Mouse (Mus musculus): ENCODE data around the gene Hsp90aa1. TPM values are rescaled to one million over a fixed set of nuclear protein-coding genes. Genes with fewer than 3 reads are reported as not detected.
"Not testable (repeated sequence)": the region's sequence is repeated elsewhere in the genome, so short reads cannot be mapped to it uniquely, and the experiment has no call there.

Gene Hsp90aa1
- polyA plus RNA-seq, 1 experiment from 2014 or later, result 1,208 TPM

GRCm38 (mm10) chr12:110725051-110725450, 22.5 kb upstream of the Hsp90aa1 start:
- H3K9me3 ChIP-seq (replicated peaks; ENCODE audit: control insufficient read depth, low read length), result no peaks in the 10 kb centered on the region
- ATAC-seq, result no peak
- 91% methylated on average over 5 of the region's 5 CpGs for WGBS
- H3K4me2 ChIP-seq (ENCODE audit: low read length), result no peak overlapping the region
- H3K27ac ChIP-seq (ENCODE audit: low read depth, low read length), result no peak overlapping the region
- DNase-seq (ENCODE audit: low spot score), result no peak
- H3K36me3 ChIP-seq (ENCODE audit: control insufficient read depth, insufficient read depth, low read length), result no peaks in the 10 kb centered on the region
- H3K27me3 ChIP-seq (replicated peaks; ENCODE audit: control insufficient read depth, insufficient read depth, low read length), result no peaks in the 10 kb centered on the region
- H3K9ac ChIP-seq (ENCODE audit: low read length), result no peak overlapping the region
- no peaks in the 10 kb centered on the region for H3K4me1 ChIP-seq (ENCODE audit: control insufficient read depth, insufficient read depth, low read length)
- no peak overlapping the region for H3K4me3 ChIP-seq (ENCODE audit: low read depth, low read length)

- Histone ChIP-seq H3K4me1 (ENCODE audit: control insufficient read depth, insufficient read depth, low read length) (no peaks in the 10 kb centered on the region), H3K36me3 (ENCODE audit: control insufficient read depth, insufficient read depth, low read length) (no peaks in the 10 kb centered on the region), H3K4me3 (ENCODE audit: low read depth, low read length) (no peak overlapping the region), H3K9ac (ENCODE audit: low read length) (no peak overlapping the region), H3K4me2 (ENCODE audit: low read length) (no peak overlapping the region), H3K9me3 (replicated peaks; ENCODE audit: control insufficient read depth, low read length) (no peaks in the 10 kb centered on the region), H3K27ac (ENCODE audit: low read depth, low read length) (no peak overlapping the region), H3K27me3 (replicated peaks; ENCODE audit: control insufficient read depth, insufficient read depth, low read length) (no peaks in the 10 kb centered on the region)
- 47% methylated on average over 5 of the region's 5 CpGs for WGBS
- DNase-seq (ENCODE audit: low spot score), result no peak
- ATAC-seq, result no peak
Measured at GRCm38 (mm10) chr12:110716004-110716403, 13.5 kb upstream of the Hsp90aa1 start.

GRCm38 (mm10) chr12:110714215-110714614, 11.7 kb upstream of the Hsp90aa1 start:
- DNase-seq (ENCODE audit: low spot score) (no peak), ATAC-seq (no peak)
- Histone ChIP-seq H3K9me3 (replicated peaks; ENCODE audit: control insufficient read depth, low read length) (no peaks in the 10 kb centered on the region), H3K4me2 (ENCODE audit: low read length) (no peak overlapping the region), H3K9ac (ENCODE audit: low read length) (no peak overlapping the region), H3K27me3 (replicated peaks; ENCODE audit: control insufficient read depth, insufficient read depth, low read length) (no peaks in the 10 kb centered on the region), H3K4me1 (ENCODE audit: control insufficient read depth, insufficient read depth, low read length) (no peaks in the 10 kb centered on the region), H3K27ac (ENCODE audit: low read depth, low read length) (no peak overlapping the region), H3K4me3 (ENCODE audit: low read depth, low read length) (no peak overlapping the region), H3K36me3 (ENCODE audit: control insufficient read depth, insufficient read depth, low read length) (no peaks in the 10 kb centered on the region)
- 93% methylated on average over 6 of the region's 6 CpGs for WGBS

- Histone ChIP-seq H3K27me3 (replicated peaks; ENCODE audit: control insufficient read depth, insufficient read depth, low read length) (no peaks in the 10 kb centered on the region), H3K27ac (ENCODE audit: low read depth, low read length) (no peak overlapping the region), H3K4me1 (ENCODE audit: control insufficient read depth, insufficient read depth, low read length) (no peaks in the 10 kb centered on the region), H3K9ac (ENCODE audit: low read length) (no peak overlapping the region), H3K4me3 (ENCODE audit: low read depth, low read length) (no peak overlapping the region), H3K9me3 (replicated peaks; ENCODE audit: control insufficient read depth, low read length) (no peaks in the 10 kb centered on the region), H3K36me3 (ENCODE audit: control insufficient read depth, insufficient read depth, low read length) (no peaks in the 10 kb centered on the region), H3K4me2 (ENCODE audit: low read length) (no peak overlapping the region)
- no peak for ATAC-seq
- 92% methylated on average over 6 of the region's 6 CpGs for WGBS
- no peak for DNase-seq (ENCODE audit: low spot score)
Measured at GRCm38 (mm10) chr12:110713784-110714183, 11.3 kb upstream of the Hsp90aa1 start.

- WGBS, result 82% methylated on average over 5 of the region's 5 CpGs
- Histone ChIP-seq H3K9ac (ENCODE audit: low read length) (no peak overlapping the region), H3K4me3 (ENCODE audit: low read depth, low read length) (no peak overlapping the region), H3K36me3 (ENCODE audit: control insufficient read depth, insufficient read depth, low read length) (no peaks in the 10 kb centered on the region), H3K27ac (ENCODE audit: low read depth, low read length) (no peak overlapping the region), H3K4me1 (ENCODE audit: control insufficient read depth, insufficient read depth, low read length) (no peaks in the 10 kb centered on the region), H3K9me3 (replicated peaks; ENCODE audit: control insufficient read depth, low read length) (no peaks in the 10 kb centered on the region), H3K4me2 (ENCODE audit: low read length) (no peak overlapping the region), H3K27me3 (replicated peaks; ENCODE audit: control insufficient read depth, insufficient read depth, low read length) (no peaks in the 10 kb centered on the region)
- ATAC-seq (no peak), DNase-seq (ENCODE audit: low spot score) (no peak)
Measured at GRCm38 (mm10) chr12:110711270-110711669, 8.7 kb upstream of the Hsp90aa1 start.

GRCm38 (mm10) chr12:110707451-110707850, 4.9 kb upstream of the Hsp90aa1 start:
- no peaks in the 10 kb centered on the region for H3K4me1 ChIP-seq (ENCODE audit: control insufficient read depth, insufficient read depth, low read length)
- no peaks in the 10 kb centered on the region for H3K36me3 ChIP-seq (ENCODE audit: control insufficient read depth, insufficient read depth, low read length)
- no peak overlapping the region for H3K9ac ChIP-seq (ENCODE audit: low read length)
- H3K4me3 ChIP-seq (ENCODE audit: low read depth, low read length), result no peak overlapping the region
- ATAC-seq (no peak), DNase-seq (ENCODE audit: low spot score) (no peak)
- no peak overlapping the region for H3K27ac ChIP-seq (ENCODE audit: low read depth, low read length)
- no peaks in the 10 kb centered on the region for H3K27me3 ChIP-seq (replicated peaks; ENCODE audit: control insufficient read depth, insufficient read depth, low read length)
- H3K4me2 ChIP-seq (ENCODE audit: low read length), result no peak overlapping the region
- H3K9me3 ChIP-seq (replicated peaks; ENCODE audit: control insufficient read depth, low read length), result no peaks in the 10 kb centered on the region
- WGBS, result 87% methylated on average over 7 of the region's 7 CpGs

GRCm38 (mm10) chr12:110706337-110707231, 4.1 kb upstream of the Hsp90aa1 start:
- under 1% methylated on average over 27 of the region's 27 CpGs for WGBS

GRCm38 (mm10) chr12:110705419-110705818, 2.9 kb upstream of the Hsp90aa1 start:
- not testable (repeated sequence) for H3K4me3 ChIP-seq (ENCODE audit: low read depth, low read length); H3K27me3 ChIP-seq (replicated peaks; ENCODE audit: control insufficient read depth, insufficient read depth, low read length); H3K36me3 ChIP-seq (ENCODE audit: control insufficient read depth, insufficient read depth, low read length); ATAC-seq; H3K9ac ChIP-seq (ENCODE audit: low read length); H3K27ac ChIP-seq (ENCODE audit: low read depth, low read length); H3K4me1 ChIP-seq (ENCODE audit: control insufficient read depth, insufficient read depth, low read length); DNase-seq (ENCODE audit: low spot score); H3K4me2 ChIP-seq (ENCODE audit: low read length); H3K9me3 ChIP-seq (replicated peaks; ENCODE audit: control insufficient read depth, low read length)
- 90% methylated on average over 4 of the region's 4 CpGs for WGBS

More at GRCm38 (mm10) chr12:110706337-110707231, 4.1 kb upstream of the Hsp90aa1 start:
- Histone ChIP-seq H3K4me2 (ENCODE audit: low read length) (peak overlapping the region; percentile 58), H3K9me3 (replicated peaks; ENCODE audit: control insufficient read depth, low read length) (no peaks in the 10 kb centered on the region), H3K27me3 (replicated peaks; ENCODE audit: control insufficient read depth, insufficient read depth, low read length) (no peaks in the 10 kb centered on the region), H3K9ac (ENCODE audit: low read length) (peak overlapping the region; percentile 51), H3K27ac (ENCODE audit: low read depth, low read length) (peak overlapping the region; percentile 36), H3K4me3 (ENCODE audit: low read depth, low read length) (peak overlapping the region; percentile 21), H3K36me3 (ENCODE audit: control insufficient read depth, insufficient read depth, low read length) (no peaks in the 10 kb centered on the region), H3K4me1 (ENCODE audit: control insufficient read depth, insufficient read depth, low read length) (no peaks in the 10 kb centered on the region)
- ATAC-seq, result peak; percentile 73
- peak; percentile 66 for DNase-seq (ENCODE audit: low spot score)

GRCm38 (mm10) chr12:110703682-110704081, 1.2 kb upstream of the Hsp90aa1 start:
- no peaks in the 10 kb centered on the region for H3K9me3 ChIP-seq (replicated peaks; ENCODE audit: control insufficient read depth, low read length)
- no peak overlapping the region for H3K27ac ChIP-seq (ENCODE audit: low read depth, low read length)
- H3K9ac ChIP-seq (ENCODE audit: low read length), result no peak overlapping the region
- 69% methylated on average over 7 of the region's 7 CpGs for WGBS
- H3K4me2 ChIP-seq (ENCODE audit: low read length), result no peak overlapping the region
- no peak for DNase-seq (ENCODE audit: low spot score)
- no peaks in the 10 kb centered on the region for H3K36me3 ChIP-seq (ENCODE audit: control insufficient read depth, insufficient read depth, low read length)
- H3K4me3 ChIP-seq (ENCODE audit: low read depth, low read length), result no peak overlapping the region
- H3K4me1 ChIP-seq (ENCODE audit: control insufficient read depth, insufficient read depth, low read length), result no peaks in the 10 kb centered on the region
- no peak for ATAC-seq
- no peaks in the 10 kb centered on the region for H3K27me3 ChIP-seq (replicated peaks; ENCODE audit: control insufficient read depth, insufficient read depth, low read length)

Data from forebrain, embryonic 14.5 days (tissue).